Mouse (Mus musculus) frontal cortex, postnatal 36 days (tissue): ENCODE results near the gene Mosmo.
"Not testable (repeated sequence)": the region's sequence is repeated elsewhere in the genome, so short reads cannot be mapped to it uniquely, and the experiment has no call there.

ENCODE experiments used
- DNase-seq, 2 experiments: peaks; one replicate each; pipeline ENCODE4 v3.0.0; 2022; ENCODE audit warnings: low spot score in 2 of 2

The Mosmo gene

GRCm38 (mm10) chr7:120703888-120704287, 26.5 kb downstream of the Mosmo start:
- no peak for DNase-seq

GRCm38 (mm10) chr7:120712071-120712470, 34.7 kb downstream of the Mosmo start:
- peak in 1 of 2 experiments; percentile 67 for DNase-seq

GRCm38 (mm10) chr7:120713225-120713624, 35.8 kb downstream of the Mosmo start:
- no peak for DNase-seq

GRCm38 (mm10) chr7:120713951-120714350, 36.5 kb downstream of the Mosmo start:
- DNase-seq: not testable (repeated sequence)

- DNase-seq: no peak
Observed at GRCm38 (mm10) chr7:120717261-120717660, 39.8 kb downstream of the Mosmo start.

- DNase-seq: no peak
Observed at GRCm38 (mm10) chr7:120721051-120721450, 43.6 kb downstream of the Mosmo start.

GRCm38 (mm10) chr7:120721456-120721855, 44.0 kb downstream of the Mosmo start:
- no peak for DNase-seq

GRCm38 (mm10) chr7:120722063-120722462, 44.6 kb downstream of the Mosmo start:
- no peak for DNase-seq

- peak; percentile 36 to 55 for DNase-seq
Observed at GRCm38 (mm10) chr7:120722839-120723278, 45.4 kb downstream of the Mosmo start.

- peak; percentile 21 to 69 for DNase-seq
Observed at GRCm38 (mm10) chr7:120727581-120727980, 50.2 kb downstream of the Mosmo start.

- DNase-seq: no peak
Observed at GRCm38 (mm10) chr7:120729635-120730034, 52.2 kb downstream of the Mosmo start.

GRCm38 (mm10) chr7:120732906-120733305, 55.5 kb downstream of the Mosmo start:
- no peak for DNase-seq

- DNase-seq: no peak
Observed at GRCm38 (mm10) chr7:120739018-120739417, 61.6 kb downstream of the Mosmo start, which contains the start of gene Vwa3a. Gene Vwa3a, plus strand, starts transcription at chr7:120739318.

- peak; percentile 57 to 74 for DNase-seq
Observed at GRCm38 (mm10) chr7:120739558-120740101, 62.2 kb downstream of the Mosmo start.

GRCm38 (mm10) chr7:120743366-120744351, 66.2 kb downstream of the Mosmo start:
- no peak for DNase-seq

GRCm38 (mm10) chr7:120744606-120745005, 67.2 kb downstream of the Mosmo start:
- DNase-seq: no peak

- no peak for DNase-seq
Observed at GRCm38 (mm10) chr7:120746029-120746428, 68.6 kb downstream of the Mosmo start.

GRCm38 (mm10) chr7:120746821-120747220, 69.4 kb downstream of the Mosmo start:
- no peak for DNase-seq

- DNase-seq: no peak
Observed at GRCm38 (mm10) chr7:120748478-120748877, 71.1 kb downstream of the Mosmo start.

GRCm38 (mm10) chr7:120751330-120751729, 73.9 kb downstream of the Mosmo start:
- DNase-seq: no peak

- peak; percentile 40 to 49 for DNase-seq
Observed at GRCm38 (mm10) chr7:120751906-120752305, 74.5 kb downstream of the Mosmo start.

GRCm38 (mm10) chr7:120754671-120755070, 77.3 kb downstream of the Mosmo start:
- peak; percentile 75 to 85 for DNase-seq

- DNase-seq: no peak
Observed at GRCm38 (mm10) chr7:120767369-120767768, 90.0 kb downstream of the Mosmo start.
